ENCODE assay signal across 8 mouse cellular contexts in genomic region chr16:17744536-17744935, GRCm38 (mm10). TPM values are rescaled to one million over a fixed set of nuclear protein-coding genes. Genes with fewer than 3 reads are reported as not detected.
DNase-seq lines count a peak whose midpoint lies in the region; ATAC-seq and TF ChIP-seq lines count a peak whose summit lies in the region.
"Had no signal": no experiment of that assay in that cellular context is flagged by ENCODE, and none has a peak within 500 bp of the region (broad histone marks: within the 10 kb centered on the region; RNA-seq: fewer than 3 reads in every experiment).

No protein-coding gene starts in this region.

- no peaks in the 10 kb centered on the region for H3K9me3 ChIP-seq in intestine, postnatal 0 days (ENCODE audit: control insufficient read depth)
- H3K9me3 ChIP-seq in intestine, embryonic 15.5 days = no peaks in the 10 kb centered on the region
- H3K9me3 ChIP-seq in E14TG2a.4 (ENCODE audit: low read length) = peaks cover 8% of the 10 kb centered on the region; the same call in 1 of the 2 replicates

- no peaks in the 10 kb centered on the region for H3K36me3 ChIP-seq in intestine, postnatal 0 days (ENCODE audit: control insufficient read depth, insufficient read depth)
- H3K36me3 ChIP-seq in intestine, embryonic 15.5 days = no peaks in the 10 kb centered on the region
- no peaks in the 10 kb centered on the region for H3K36me3 ChIP-seq in E14TG2a.4 (ENCODE audit: insufficient read depth, low read length)
- H3K36me3 ChIP-seq: neural tube, embryonic 13.5 days had no signal

- no peak overlapping the region for H3K4me3 ChIP-seq in intestine, postnatal 0 days (ENCODE audit: low read depth, low read length)
- H3K4me3 ChIP-seq in intestine, embryonic 15.5 days (replicated peaks) = no peak overlapping the region
- no peak overlapping the region for H3K4me3 ChIP-seq in E14TG2a.4 (replicated peaks; ENCODE audit: low read length)
- H3K4me3 ChIP-seq: neural tube, embryonic 13.5 days had no signal

- H3K27ac ChIP-seq in intestine, postnatal 0 days (ENCODE audit: low read depth, low read length) = no peak overlapping the region
- no peak overlapping the region for H3K27ac ChIP-seq in intestine, embryonic 15.5 days
- H3K27ac ChIP-seq: neural tube, embryonic 13.5 days had no signal

- no peak for ATAC-seq in intestine, postnatal 0 days
- ATAC-seq in intestine, embryonic 15.5 days = no peak
- ATAC-seq in inflammation-experienced regulatory T-cells, adult 6 months = peak; percentile 50

- no peak overlapping the region for H3K4me2 ChIP-seq in intestine, postnatal 0 days (replicated peaks; ENCODE audit: low read depth)
- H3K4me2 ChIP-seq in intestine, embryonic 15.5 days (replicated peaks) = no peak overlapping the region
- H3K4me2 ChIP-seq: neural tube, embryonic 13.5 days had no signal

- no peak overlapping the region for H3K9ac ChIP-seq in intestine, postnatal 0 days (ENCODE audit: low read depth, low read length)
- no peak overlapping the region for H3K9ac ChIP-seq in intestine, embryonic 15.5 days
- H3K9ac ChIP-seq: neural tube, embryonic 13.5 days had no signal

- no peaks in the 10 kb centered on the region for H3K4me1 ChIP-seq in intestine, postnatal 0 days (replicated peaks; ENCODE audit: control insufficient read depth, insufficient read depth, low read length)
- H3K4me1 ChIP-seq in intestine, embryonic 15.5 days (replicated peaks) = peaks cover 4% of the 10 kb centered on the region; the same call in 1 of the 2 replicates
- no peaks in the 10 kb centered on the region for H3K4me1 ChIP-seq in E14TG2a.4 (replicated peaks; ENCODE audit: low read depth, low read length)
- H3K4me1 ChIP-seq: neural tube, embryonic 13.5 days had no signal

- H3K27me3 ChIP-seq in intestine, postnatal 0 days (replicated peaks; ENCODE audit: control insufficient read depth, insufficient read depth, low read length) = no peaks in the 10 kb centered on the region
- H3K27me3 ChIP-seq in intestine, embryonic 15.5 days (replicated peaks) = no peaks in the 10 kb centered on the region
- peaks cover 26% of the 10 kb centered on the region for H3K27me3 ChIP-seq in E14TG2a.4 (ENCODE audit: insufficient read depth, low read length)
- H3K27me3 ChIP-seq: neural tube, embryonic 13.5 days had no signal

- WGBS in intestine, postnatal 0 days = 21% methylated on average over 1 of the region's 1 CpGs
- WGBS in intestine, embryonic 15.5 days = 25% methylated on average over 1 of the region's 1 CpGs

- DNase-seq in WW6 (ENCODE audit: low read depth, low spot score) = peak; percentile 50
- peak; percentile 66 for DNase-seq in retina, postnatal 7 days (ENCODE audit: low read depth, low spot score)
- no peak for DNase-seq in urinary bladder, postnatal 36 days (ENCODE audit: low spot score in 2 of 2)

- TF ChIP-seq CTCF in intestine, postnatal 0 days (IDR thresholded peaks at IDR 0.05; ENCODE audit: low read depth) = peak; percentile 77
- TF ChIP-seq CTCF in E14TG2a.4 (conservative IDR thresholded peaks at IDR 0.05; ENCODE audit: low read length) = peak; percentile 89

RNA-seq across cellular contexts. Expression of gene Med15, which starts 11.8 kb away (rescaled TPM):
- 26.6 TPM in 2 replicates for polyA plus RNA-seq in intestine, postnatal 0 days (2015; fragmentation: Nextera tagmentation; extraction: Ambion mirVana)
- polyA plus RNA-seq in intestine, embryonic 15.5 days (2015; fragmentation: Nextera tagmentation; extraction: Ambion mirVana) = 38.0 and 43.0 TPM in 2 replicates
- 100 to 1,000 TPM in 1 of 3 experiments, 10 to 100 TPM in 2; 69.3 to 109 (median 71.8) TPM for polyA plus RNA-seq in inflammation-experienced regulatory T-cells, adult 6 months (2017; shearing (Covaris generic))

RNA-seq across cellular contexts. Expression of gene Klhl22, which starts 14.9 kb away (rescaled TPM):
- polyA plus RNA-seq in intestine, postnatal 0 days (2015; fragmentation: Nextera tagmentation; extraction: Ambion mirVana) = 29.0 and 29.9 TPM in 2 replicates
- 52.3 and 55.6 TPM in 2 replicates for polyA plus RNA-seq in intestine, embryonic 15.5 days (2015; fragmentation: Nextera tagmentation; extraction: Ambion mirVana)
- polyA plus RNA-seq in inflammation-experienced regulatory T-cells, adult 6 months (2017; shearing (Covaris generic)) = 10 to 100 TPM; 11.8 to 28.7 (median 13.4) TPM

RNA-seq across cellular contexts. Expression of gene Scarf2, which starts 52.5 kb away (rescaled TPM):
- 6.3 and 6.9 TPM in 2 replicates for polyA plus RNA-seq in intestine, postnatal 0 days (2015; fragmentation: Nextera tagmentation; extraction: Ambion mirVana)
- polyA plus RNA-seq in intestine, embryonic 15.5 days (2015; fragmentation: Nextera tagmentation; extraction: Ambion mirVana) = 11.5 and 11.7 TPM in 2 replicates
- not detected for polyA plus RNA-seq in inflammation-experienced regulatory T-cells, adult 6 months (2017; shearing (Covaris generic))

Comparison
In these comparisons a context has a peak if more than half of its experiments do, and no peak if none do; other contexts are left out.
1. DNase-seq: peak in WW6 (single experiment) and retina, postnatal 7 days (single experiment); none in urinary bladder, postnatal 36 days (0 of 2).